ENCODE assay signal across 23 mouse cellular contexts in genomic region chr3:143156733-143157524, GRCm38 (mm10).
"Had no signal": no experiment of that assay in that cellular context is flagged by ENCODE, and none has a peak within 500 bp of the region (broad histone marks: within the 10 kb centered on the region; RNA-seq: fewer than 3 reads in every experiment).

No protein-coding gene starts in this region.

- H3K27me3 ChIP-seq: kidney, embryonic 15.5 days; limb, embryonic 13.5 days; liver, embryonic 12.5 days; liver, embryonic 15.5 days; lung, embryonic 15.5 days; midbrain, embryonic 12.5 days; midbrain, embryonic 15.5 days; neural tube, embryonic 13.5 days had no signal

- H3K36me3 ChIP-seq: kidney, embryonic 15.5 days; limb, embryonic 10.5 days; limb, embryonic 13.5 days; liver, embryonic 12.5 days; liver, embryonic 15.5 days; lung, embryonic 15.5 days; midbrain, embryonic 12.5 days; midbrain, embryonic 15.5 days; neural tube, embryonic 13.5 days had no signal

- DNase-seq: kidney, adult 11 months; kidney, postnatal 10 days; kidney, postnatal 36 days; layer of hippocampus, postnatal 36 days; liver; lung, adult 18-20 months; lung, postnatal 10 days; lung, postnatal 36 days; retina, postnatal 1 day; right cerebral cortex, postnatal 25 days; spleen, adult 18-20 months; thymus, adult 18-20 months; thymus, postnatal 36 days had no signal

- H3K9me3 ChIP-seq: kidney, embryonic 15.5 days; limb, embryonic 10.5 days; limb, embryonic 13.5 days; liver, embryonic 12.5 days; liver, embryonic 15.5 days; lung, embryonic 15.5 days; midbrain, embryonic 12.5 days; midbrain, embryonic 15.5 days had no signal

- H3K4me3 ChIP-seq: kidney, embryonic 15.5 days; left cerebral cortex, adult 2 months; limb, embryonic 10.5 days; limb, embryonic 13.5 days; liver, embryonic 12.5 days; liver, embryonic 15.5 days; lung, embryonic 15.5 days; midbrain, embryonic 12.5 days; midbrain, embryonic 15.5 days; neural tube, embryonic 13.5 days had no signal

- ATAC-seq: liver, embryonic 12.5 days; midbrain, embryonic 15.5 days had no signal

- H3K4me1 ChIP-seq: kidney, embryonic 15.5 days; limb, embryonic 10.5 days; limb, embryonic 13.5 days; liver, embryonic 12.5 days; liver, embryonic 15.5 days; lung, embryonic 15.5 days; midbrain, embryonic 15.5 days; neural tube, embryonic 13.5 days had no signal
